In the genomic region with DNA sequence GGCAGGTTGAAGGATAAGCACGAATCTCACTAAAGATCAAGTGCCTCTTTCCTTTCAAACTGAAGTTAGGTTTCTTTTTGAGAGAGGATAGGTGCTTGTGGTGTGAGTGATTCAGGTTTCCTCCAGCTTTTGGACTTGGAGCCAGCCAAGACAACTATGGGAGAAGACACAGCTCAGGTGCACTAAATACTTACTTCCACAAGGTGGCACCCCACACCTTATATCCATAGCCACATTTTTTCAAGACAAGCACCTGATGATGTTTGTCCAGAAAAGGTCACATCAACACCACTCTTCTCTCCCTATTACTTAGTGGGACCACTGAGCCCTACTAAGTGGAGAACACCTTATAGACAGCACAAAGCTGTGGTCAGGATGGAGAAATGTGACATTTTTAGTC, we compare ENCODE assay signal across 8 mouse cellular contexts. TPM values are rescaled to one million over a fixed set of nuclear protein-coding genes. Genes with fewer than 3 reads are reported as not detected.
DNase-seq lines count a peak whose midpoint lies in the region; ATAC-seq and TF ChIP-seq lines count a peak whose summit lies in the region.

No protein-coding gene starts in this region.

- H3K4me2 ChIP-seq in hindbrain, postnatal 0 days (ENCODE audit: low read depth, low read length), result no peak overlapping the region
- no peak overlapping the region for H3K4me2 ChIP-seq in hindbrain, embryonic 13.5 days

- H3K9me3 ChIP-seq in hindbrain, postnatal 0 days (ENCODE audit: low read length), result peaks cover 2% of the 10 kb centered on the region
- H3K9me3 ChIP-seq in hindbrain, embryonic 13.5 days, result peaks cover 9% of the 10 kb centered on the region; the same call in 1 of the 2 replicates

- POLR2A ChIA-PET in Patski (lab: Charles Lee), result no interaction called here

- 0% methylated on average over 1 of the region's 1 CpGs for WGBS in hindbrain, postnatal 0 days
- 13% methylated on average over 1 of the region's 1 CpGs for WGBS in hindbrain, embryonic 13.5 days

- CTCF ChIA-PET in Patski (lab: Charles Lee), result interaction anchor here (1.3 kb wide), 1 partner anchor 17 kb away, joined by 3 read pairs; no protein-coding TSS in a partner anchor

- TF ChIP-seq CTCF in hindbrain, postnatal 0 days (IDR thresholded peaks at IDR 0.05; ENCODE audit: low read depth), result peak; percentile 65
- peak; percentile 44 for TF ChIP-seq CTCF in Patski (IDR thresholded peaks at IDR 0.05)
- 0 out of 2 replicates have a peak, but pooled peaks have one; percentile 20 for TF ChIP-seq CTCF in cortical plate, adult 2 months (IDR thresholded peaks at IDR 0.05; ENCODE audit: extremely low read depth, insufficient read depth, low read length)

- H3K27ac ChIP-seq in hindbrain, postnatal 0 days, result no peak overlapping the region
- no peak overlapping the region for H3K27ac ChIP-seq in hindbrain, embryonic 13.5 days
- no peak overlapping the region for H3K27ac ChIP-seq in cortical plate, adult 2 months (ENCODE audit: insufficient read depth, low read length)

- intact Hi-C loops in left cerebral cortex, postnatal 25 days (cut with DNase I), result loop anchor here (2.0 kb wide), 1 partner anchor 516 kb away; no protein-coding TSS in a partner anchor
- intact Hi-C loops in gastrocnemius, postnatal 14 days (cut with DNase I; ENCODE audit: low total_unique reads), result no loop called here

- ATAC-seq in hindbrain, postnatal 0 days, result 0 out of 2 replicates have a peak, but pooled peaks have one; percentile 40
- ATAC-seq in hindbrain, embryonic 13.5 days (ENCODE audit: low FRiP score), result no peak
- peak; percentile 82 for ATAC-seq in Patski

- H3K4me3 ChIP-seq in hindbrain, postnatal 0 days (ENCODE audit: low read length), result no peak overlapping the region
- no peak overlapping the region for H3K4me3 ChIP-seq in hindbrain, embryonic 13.5 days
- H3K4me3 ChIP-seq in cortical plate, adult 2 months (ENCODE audit: insufficient read depth, low read length), result no peak overlapping the region

- H3K9ac ChIP-seq in hindbrain, postnatal 0 days (replicated peaks; ENCODE audit: low read length), result no peak overlapping the region
- H3K9ac ChIP-seq in hindbrain, embryonic 13.5 days, result no peak overlapping the region

- no peaks in the 10 kb centered on the region for H3K36me3 ChIP-seq in hindbrain, postnatal 0 days (ENCODE audit: insufficient read depth, low read length)
- no peaks in the 10 kb centered on the region for H3K36me3 ChIP-seq in hindbrain, embryonic 13.5 days

- no peaks in the 10 kb centered on the region for H3K27me3 ChIP-seq in hindbrain, postnatal 0 days (ENCODE audit: insufficient read depth, low read length)
- H3K27me3 ChIP-seq in hindbrain, embryonic 13.5 days, result no peaks in the 10 kb centered on the region
- no peaks in the 10 kb centered on the region for H3K27me3 ChIP-seq in Patski

- DNase-seq in hindbrain, postnatal 0 days (ENCODE audit: low spot score), result peak; percentile 49
- peak; percentile 20 to 43 for DNase-seq in B cell, adult 2 months
- DNase-seq in Patski (ENCODE audit: low read depth, low spot score), result peak; percentile 3
- peak; percentile 9 to 44 for DNase-seq in left cerebral cortex, postnatal 25 days (ENCODE audit: low spot score in 2 of 2)
- DNase-seq in gastrocnemius, postnatal 14 days, result no peak
- DNase-seq in spleen, adult 12 weeks (ENCODE audit: low spot score), result no peak

- in situ Hi-C loops in Patski (cut with MboI; ENCODE audit: low pct_unique_long_range_greater_than_20kb), result loop anchor here (10.0 kb wide), 1 partner anchor 88 kb away; no protein-coding TSS in a partner anchor

- H3K4me1 ChIP-seq in hindbrain, postnatal 0 days (ENCODE audit: insufficient read depth, low read length), result no peaks in the 10 kb centered on the region
- no peaks in the 10 kb centered on the region for H3K4me1 ChIP-seq in hindbrain, embryonic 13.5 days (replicated peaks)
- no peaks in the 10 kb centered on the region for H3K4me1 ChIP-seq in cortical plate, adult 2 months (ENCODE audit: control insufficient read depth, insufficient read depth, low read length)

- TF ChIP-seq POLR2A in cortical plate, adult 2 months (IDR thresholded peaks at IDR 0.05; ENCODE audit: extremely low read depth, insufficient read depth, low read length), result no peak

RNA-seq across cellular contexts. Expression of a gene that starts 52.1 kb away (rescaled TPM):
- 30.3 and 37.7 TPM in 2 replicates for total RNA-seq in hindbrain, postnatal 0 days (2014; rRNA removed)
- 28.6 and 29.0 TPM in 2 replicates for polyA plus RNA-seq in hindbrain, postnatal 0 days (2015; fragmentation: Nextera tagmentation; extraction: Ambion mirVana)
- 14.4 and 16.7 TPM in 2 replicates for polyA plus RNA-seq in hindbrain, embryonic 13.5 days (2015; fragmentation: Nextera tagmentation; extraction: Ambion mirVana)
- polyA plus RNA-seq in Patski (2021), result 29.7 TPM
- polyA plus RNA-seq in cortical plate, adult 2 months (2012; rRNA removed), result 26.5 and 28.2 TPM in 2 replicates
- total RNA-seq in left cerebral cortex, postnatal 25 days (2021), result 10 to 100 TPM; 32.8 to 36.9 TPM
- 1 to 10 TPM; 8.0 to 8.5 TPM for total RNA-seq in gastrocnemius, postnatal 14 days (2021)

Comparison
In these comparisons a context has a peak if more than half of its experiments do, and no peak if none do; other contexts are left out.
1. DNase-seq: peak in hindbrain, postnatal 0 days (single experiment), B cell, adult 2 months (2 of 2), Patski (single experiment) and left cerebral cortex, postnatal 25 days (2 of 2); none in gastrocnemius, postnatal 14 days (single experiment) and spleen, adult 12 weeks (single experiment).
2. Peak in every context shown above with its lines, with median percentiles within 50 percentile points of each other: CTCF ChIP-seq.